Mouse (Mus musculus) cerebral cortex, adult 2 months (tissue): ENCODE measurements around the gene Klf1.

ENCODE experiments used
- WGBS: fragments of 180-500 bp; shearing (Covaris S2); methylation state at CpG from one replicate; pipeline ENCODE4 v1.1.7; 2018; 5-methylcytosine and 5-hydroxymethylcytosine counted together

Gene Klf1

GRCm38 (mm10) chr8:84935489-84935888 is 33.8 kb downstream of the Klf1 start:
- WGBS: 11% methylated on average over 14 of the region's 14 CpGs

- 9% methylated on average over 23 of the region's 23 CpGs for WGBS
Measured at GRCm38 (mm10) chr8:84936041-84936961, 34.6 kb downstream of the Klf1 start.

GRCm38 (mm10) chr8:84936962-84937546 is 35.3 kb downstream of the Klf1 start, which contains the start of gene Mast1:
Gene Mast1, minus strand, starts transcription at chr8:84937359.
- WGBS: under 1% methylated on average over 49 of the region's 50 CpGs

- 47% methylated on average over 13 of the region's 13 CpGs for WGBS
Measured at GRCm38 (mm10) chr8:84937620-84938485, 36.1 kb downstream of the Klf1 start.

- WGBS: 39% methylated on average over 4 of the region's 4 CpGs
Measured at GRCm38 (mm10) chr8:84943699-84944098, 42.0 kb downstream of the Klf1 start.

GRCm38 (mm10) chr8:84944478-84945160 is 42.9 kb downstream of the Klf1 start:
- 2% methylated on average over 26 of the region's 26 CpGs for WGBS

GRCm38 (mm10) chr8:84945235-84945632 is 43.5 kb downstream of the Klf1 start:
- under 1% methylated on average over 11 of the region's 11 CpGs for WGBS

GRCm38 (mm10) chr8:84945633-84946527 is 44.2 kb downstream of the Klf1 start:
- WGBS: 2% methylated on average over 61 of the region's 67 CpGs

- WGBS: 4% methylated on average over 17 of the region's 17 CpGs
Measured at GRCm38 (mm10) chr8:84946528-84947240, 45.0 kb downstream of the Klf1 start, which contains the start of gene Rtbdn. Gene Rtbdn, plus strand, starts transcription at chr8:84946991.

GRCm38 (mm10) chr8:84947241-84947545 is 45.5 kb downstream of the Klf1 start:
- 25% methylated on average over 9 of the region's 9 CpGs for WGBS

GRCm38 (mm10) chr8:84949753-84950152 is 48.0 kb downstream of the Klf1 start:
- 15% methylated on average over 12 of the region's 12 CpGs for WGBS

GRCm38 (mm10) chr8:84952612-84953255 is 51.0 kb downstream of the Klf1 start:
- 12% methylated on average over 18 of the region's 18 CpGs for WGBS
